Mouse (Mus musculus): ENCODE results near the gene Tmem100.

DNA sequence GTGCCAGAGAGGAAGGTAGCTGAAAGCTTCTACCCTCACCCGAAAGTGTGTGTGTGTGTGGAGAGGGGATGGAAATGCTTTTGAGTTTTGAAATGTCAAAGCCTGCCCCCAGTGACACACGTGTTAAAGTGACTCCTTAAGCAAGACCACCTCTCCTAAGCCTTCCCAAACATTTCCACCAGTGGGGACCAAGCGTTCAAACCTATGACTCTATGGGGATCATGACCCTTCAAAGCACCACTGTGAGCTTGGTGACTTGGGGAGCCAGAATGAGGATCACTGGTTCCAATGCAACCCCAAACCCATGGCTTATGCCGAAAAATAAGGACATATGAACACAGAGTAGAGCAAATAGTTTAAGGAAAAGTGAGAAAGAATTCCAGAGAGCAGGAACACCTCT is 33.7 kb upstream of the Tmem100 start:
- TF ChIP-seq EP300 (IDR thresholded peaks at IDR 0.05; ENCODE audit: low read depth): no peak
- no peak for TF ChIP-seq CTCF (IDR thresholded peaks at IDR 0.05; ENCODE audit: low read depth)
